Mouse (Mus musculus) E14TG2a.4 (cell line): ENCODE results near the gene Mrps35.

Source experiments
- CTCF ChIP-seq: conservative IDR thresholded peaks from 2 replicates; pipeline ENCODE4 v1.5.1; 2014; ENCODE audit warnings: low read length
- NANOG ChIP-seq: IDR thresholded peaks from 2 replicates; pipeline ENCODE4 v1.6.1; 2014; ENCODE audit warnings: borderline replicate concordance, low read length, mixed read lengths
- POU5F1 ChIP-seq: IDR thresholded peaks from 2 replicates; pipeline ENCODE4 v1.6.1; 2014; ENCODE audit warnings: low read length, borderline replicate concordance

GRCm38 (mm10) chr6:146998710-146999109 is 43.9 kb upstream of the Mrps35 start:
- TF ChIP-seq CTCF (no peak), POU5F1 (no peak), NANOG (no peak)
